Mouse (Mus musculus) stomach, postnatal 0 days (tissue): ENCODE measurements around the gene Nfkb1.

ENCODE experiments used
- CTCF ChIP-seq: IDR thresholded peaks from 2 replicates; pipeline ENCODE4 v1.5.1; 2016; ENCODE audit warnings: antibody characterized with exemption, low read depth, mild to moderate bottlenecking, moderate library complexity
- EP300 ChIP-seq: optimal IDR thresholded peaks from 2 replicates; pipeline ENCODE3; 2016; ENCODE audit warnings: antibody characterized with exemption

GRCm38 (mm10) chr3:135649809-135650208, 41.5 kb downstream of the Nfkb1 start:
- no peak for TF ChIP-seq EP300
- no peak for TF ChIP-seq CTCF
